Mouse (Mus musculus) erythroblast, adult 5-6 weeks (primary cell): ENCODE measurements around the gene Ifngr2. TPM values are rescaled to one million over a fixed set of nuclear protein-coding genes. Genes with fewer than 3 reads are reported as not detected.
A peak's percentile ranks its signal among the peaks of the same experiment; 100 is the strongest.

Experiments used
- ATAC-seq: replicated peaks from 2 replicates; pipeline ENCODE4 v1.8.0; 2016; ENCODE audit warnings: moderate number of reproducible peaks, mild to moderate bottlenecking, moderate TSS enrichment, inconsistent platforms; ENCODE audit not compliant: poor library complexity, low FRiP score, severe bottlenecking
- total RNA-seq, 2 experiments: library from RNA; stranded (forward) in 1 of 2; stranded (reverse) in 1 of 2; fragments of 150-400 nt in 1 of 2; fragments of 200-764, 138-1000 nt in 1 of 2; gene quantifications; 2 replicates each; pipeline versions ENCODE4 v1.2.3 to v1.2.4; 2015 to 2017; ENCODE audit warnings: low replicate concordance in 2 of 2

Ifngr2 gene
- total RNA-seq, 2 experiments from 2014 or later: 3.9 to 13.3 TPM

DNA sequence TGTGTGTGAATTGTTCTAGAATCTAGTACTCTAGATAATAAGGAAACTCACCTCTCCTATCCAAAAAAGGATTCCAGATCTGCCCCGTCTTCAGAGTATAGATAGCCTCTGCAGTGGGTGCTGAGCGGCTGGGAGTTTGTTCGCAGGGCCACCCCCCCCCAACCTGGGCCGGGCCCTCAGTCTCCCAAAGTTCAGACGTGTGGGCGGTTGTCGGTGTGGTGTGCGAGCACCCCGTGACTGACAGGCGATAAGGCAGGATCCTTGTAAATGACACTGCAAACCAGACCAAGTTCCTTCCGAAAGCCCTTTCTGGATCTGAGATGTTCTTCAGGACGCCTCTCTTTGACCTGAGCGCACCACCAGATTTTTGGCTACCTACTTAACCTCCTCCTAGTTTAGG, 12.4 kb upstream of the Ifngr2 start:
- ATAC-seq: peak; percentile 90

DNA sequence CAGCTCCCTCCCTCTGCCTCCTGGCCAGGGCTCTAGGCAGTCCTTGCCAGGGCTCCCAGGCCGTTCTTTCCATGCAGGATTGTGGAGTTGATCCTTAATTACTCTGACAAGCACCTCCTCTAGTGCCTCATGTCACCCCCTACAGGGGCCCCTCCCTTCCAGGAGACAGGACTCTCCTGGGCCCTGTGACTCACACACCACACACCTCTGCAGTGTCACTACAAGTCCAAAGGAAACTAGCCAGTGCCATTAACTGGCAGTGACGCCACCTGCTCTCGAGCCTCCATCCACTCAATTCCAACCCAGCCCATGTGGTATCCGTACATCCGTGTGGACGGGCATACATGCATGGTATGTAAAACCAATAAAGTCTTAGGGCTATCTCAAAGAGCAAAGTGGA, 12.0 kb upstream of the Ifngr2 start:
- ATAC-seq: no peak

DNA sequence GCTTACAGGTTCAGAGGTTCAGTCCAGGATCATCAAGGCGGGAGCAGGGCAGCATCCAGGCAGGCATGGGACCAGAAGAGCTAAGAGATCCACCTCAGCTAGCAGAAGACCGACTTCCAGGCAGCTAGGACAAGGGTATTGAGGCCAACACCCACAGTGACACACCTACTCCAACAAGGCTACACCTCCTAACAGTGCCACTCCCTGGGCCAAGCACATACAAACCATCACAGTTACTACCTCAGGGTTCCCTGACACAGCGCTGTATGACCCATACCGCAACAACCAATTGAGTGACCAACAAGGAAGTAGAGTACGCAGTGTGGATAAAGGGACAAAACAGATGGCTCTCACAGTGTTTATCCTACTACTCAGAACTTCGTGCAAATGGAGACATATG, 10.5 kb upstream of the Ifngr2 start:
- ATAC-seq: no peak

DNA sequence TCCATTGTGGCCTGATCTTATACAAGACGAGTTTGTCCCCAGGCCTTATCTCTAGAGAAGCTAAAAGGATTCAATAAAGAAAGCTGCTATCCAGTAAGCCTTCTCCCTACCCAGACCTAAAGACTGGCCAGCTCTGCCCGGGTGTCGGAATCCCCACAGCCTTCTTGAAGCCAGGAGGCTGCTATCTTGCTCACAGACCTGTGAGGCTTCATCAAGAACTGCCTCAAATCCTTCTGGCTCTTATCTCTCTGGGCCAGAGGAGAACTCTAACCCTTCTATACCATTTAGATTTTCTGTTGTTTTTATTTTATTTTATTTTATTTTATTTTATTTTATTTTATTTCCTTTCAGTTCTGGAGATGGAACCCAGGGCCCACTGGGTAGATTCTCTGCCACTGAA, 9.8 kb upstream of the Ifngr2 start:
- ATAC-seq: no peak

DNA sequence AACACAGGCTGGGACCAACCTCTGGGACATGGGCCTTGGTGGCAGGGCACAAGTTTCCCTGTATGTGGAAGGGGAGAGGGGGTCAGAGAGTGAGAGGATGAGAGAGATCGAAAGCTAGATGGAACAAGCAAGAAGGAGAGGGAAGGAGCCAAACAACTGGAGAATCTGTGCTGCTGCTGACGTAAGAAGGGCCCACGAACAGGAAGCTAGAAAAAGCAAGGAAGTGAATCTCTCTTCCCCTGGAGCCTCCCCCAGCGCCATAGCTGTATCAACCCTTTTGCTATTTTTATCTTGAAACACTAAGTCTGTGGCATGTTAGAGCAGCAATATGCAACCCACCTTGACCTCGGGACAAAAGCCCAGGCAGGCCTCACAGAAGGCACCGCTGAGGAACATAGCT, 8.8 kb upstream of the Ifngr2 start:
- no peak for ATAC-seq

DNA sequence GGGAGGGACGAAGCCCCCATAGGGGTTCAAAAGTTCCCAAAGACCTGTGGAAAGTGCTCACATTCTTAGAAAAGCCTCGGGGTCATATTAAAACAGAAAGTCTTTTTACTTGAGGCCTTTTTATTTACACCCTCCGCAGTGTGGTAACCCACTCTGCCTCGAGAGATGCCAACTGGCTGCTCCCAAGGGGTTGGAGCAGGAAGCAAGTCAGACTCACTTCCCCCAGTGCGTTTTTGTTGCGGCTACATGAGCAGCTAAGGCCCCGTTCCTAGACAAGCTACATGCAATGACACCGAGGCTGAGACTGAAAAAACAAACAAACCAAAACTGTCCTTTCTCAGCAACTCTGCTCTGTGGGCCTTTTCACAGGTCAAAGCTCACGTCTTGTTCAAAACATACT, 8.4 kb upstream of the Ifngr2 start:
- no peak for ATAC-seq

DNA sequence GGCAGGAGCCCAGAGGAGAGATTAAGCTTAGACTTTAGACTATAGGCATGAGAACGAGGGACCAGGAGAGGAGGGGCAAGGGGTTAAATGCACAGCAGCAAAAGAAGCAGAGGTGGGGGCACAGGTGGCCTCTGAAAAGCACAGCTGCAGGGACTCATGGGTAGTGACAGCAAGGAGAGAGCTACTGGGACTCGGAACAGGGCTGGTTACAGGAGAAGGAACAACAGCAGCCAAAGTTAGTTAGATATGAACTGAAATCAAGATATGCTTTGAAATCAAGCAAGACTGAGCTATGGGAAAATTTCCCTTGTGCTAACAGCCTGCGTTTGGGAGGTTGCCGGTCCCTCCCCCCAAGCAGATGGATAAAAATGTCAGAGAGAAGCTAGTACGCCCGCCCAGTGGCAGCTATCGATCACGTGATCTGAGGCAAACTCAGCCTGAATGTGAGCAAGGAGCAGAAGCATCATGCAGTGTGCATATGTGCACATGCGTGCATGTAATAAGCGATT, 5.2 kb upstream of the Ifngr2 start:
- ATAC-seq: no peak

DNA sequence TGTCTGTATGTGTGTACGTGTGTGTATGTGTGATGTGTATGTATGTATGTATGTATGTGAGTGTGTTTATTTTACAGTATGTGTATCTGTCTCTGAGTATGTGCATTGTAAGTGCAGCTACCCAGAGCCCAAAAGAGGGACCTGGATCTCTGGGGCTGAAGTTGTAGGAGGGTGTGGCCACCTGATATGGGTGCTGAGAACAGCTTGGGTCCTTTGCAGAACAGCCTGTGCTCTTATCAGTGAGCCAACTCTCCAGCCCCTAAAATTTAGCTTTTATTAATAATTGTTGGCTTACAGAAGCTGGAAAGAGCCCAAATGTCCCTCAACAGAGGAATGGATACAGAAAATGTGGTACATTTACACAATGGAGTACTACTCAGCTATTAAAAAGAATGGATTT, 3.3 kb upstream of the Ifngr2 start:
- no peak for ATAC-seq

DNA sequence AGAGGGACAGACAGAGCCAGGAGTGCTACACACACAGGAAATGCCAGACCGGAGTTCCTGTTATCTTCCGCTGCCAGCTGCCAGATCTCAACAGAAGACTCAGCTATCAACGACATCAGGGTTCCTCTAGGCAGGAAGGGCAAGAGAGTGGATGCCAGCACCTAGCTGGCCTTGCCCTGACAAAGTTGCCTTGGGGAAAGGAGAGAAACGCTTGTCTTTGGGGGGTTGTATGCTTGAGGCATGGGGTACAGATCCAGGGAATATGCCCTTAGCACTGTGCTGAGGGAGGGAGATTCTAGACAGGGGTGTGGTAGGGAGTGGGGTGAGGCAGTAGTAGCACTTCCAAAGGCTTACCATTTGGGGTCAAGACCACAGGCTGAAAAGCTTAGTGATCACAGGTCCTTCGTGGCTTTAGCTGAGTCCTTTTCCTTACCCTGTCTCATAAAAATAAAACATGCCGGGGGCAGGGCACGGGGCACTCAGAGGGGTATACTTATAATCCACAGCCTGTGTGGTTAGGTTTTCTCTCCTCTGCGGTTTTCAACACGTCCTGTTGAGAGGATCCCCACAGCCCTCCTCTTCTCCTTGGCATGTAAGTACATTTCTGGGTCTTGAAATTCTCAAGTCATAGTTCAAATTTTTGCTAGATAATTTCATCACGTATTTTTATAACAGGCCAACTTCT, 1.1 kb upstream of the Ifngr2 start:
- peak; percentile 87 for ATAC-seq

DNA sequence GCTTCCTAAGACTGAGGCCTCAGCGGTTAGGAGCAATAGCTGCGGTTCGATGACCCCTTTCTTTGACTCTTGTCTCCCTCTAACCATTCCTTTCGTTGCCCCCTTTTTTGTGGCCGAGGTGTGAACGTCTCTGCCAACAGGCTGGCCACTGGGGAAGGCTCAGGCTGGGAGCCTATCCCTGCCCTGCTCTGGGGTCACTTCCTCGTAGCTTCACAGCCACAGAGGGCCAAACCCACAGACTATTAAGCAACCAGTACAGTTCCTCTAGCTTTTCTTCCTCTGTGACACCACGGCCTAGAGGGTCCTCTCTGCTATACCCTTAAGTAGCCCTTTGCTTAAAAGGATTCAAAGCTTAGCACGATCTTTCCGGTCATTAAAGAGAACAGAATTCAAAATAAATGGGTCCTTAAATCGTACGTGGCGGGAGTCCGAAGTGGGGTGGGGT, 459 bp upstream of the Ifngr2 start:
- ATAC-seq: no peak

DNA sequence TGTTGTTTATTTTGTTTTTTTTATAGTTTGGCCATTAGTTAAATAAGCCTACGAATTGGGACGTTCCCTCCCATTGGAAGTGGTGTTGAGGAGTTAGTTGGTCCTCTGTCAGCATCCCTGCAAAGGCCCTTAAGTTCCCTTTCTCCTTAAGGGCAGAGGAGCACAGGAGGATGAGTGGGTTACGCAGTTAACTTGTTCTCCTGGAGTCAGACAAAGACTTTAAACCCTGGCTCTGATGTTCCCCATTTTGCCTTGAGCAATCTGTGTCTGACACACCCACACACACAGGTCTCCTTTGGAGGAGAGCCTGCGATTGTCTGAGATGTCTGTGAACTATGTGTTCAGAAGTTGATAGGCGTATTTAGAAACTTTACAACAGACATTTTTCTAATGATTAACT, 1.1 kb downstream of the Ifngr2 start:
- no peak for ATAC-seq

DNA sequence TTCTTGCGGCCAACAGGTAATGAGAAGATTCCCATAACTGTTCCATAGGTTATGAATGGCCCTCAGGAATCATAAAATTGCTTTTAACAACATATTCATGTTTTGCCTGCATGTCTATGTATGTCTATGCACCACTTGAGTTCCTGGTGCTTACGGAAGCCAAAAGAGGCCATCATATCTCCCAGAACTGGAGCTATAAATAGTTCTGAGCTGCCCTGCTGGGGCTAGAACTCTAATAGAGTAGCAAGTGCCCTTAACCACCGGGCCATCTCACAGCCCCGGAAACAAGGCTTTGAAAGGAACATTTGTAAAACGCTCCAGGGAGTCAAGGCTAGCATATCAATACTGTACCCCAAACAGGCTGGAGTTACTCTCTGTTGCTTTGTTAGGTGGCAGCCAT, 1.7 kb downstream of the Ifngr2 start:
- ATAC-seq: no peak

DNA sequence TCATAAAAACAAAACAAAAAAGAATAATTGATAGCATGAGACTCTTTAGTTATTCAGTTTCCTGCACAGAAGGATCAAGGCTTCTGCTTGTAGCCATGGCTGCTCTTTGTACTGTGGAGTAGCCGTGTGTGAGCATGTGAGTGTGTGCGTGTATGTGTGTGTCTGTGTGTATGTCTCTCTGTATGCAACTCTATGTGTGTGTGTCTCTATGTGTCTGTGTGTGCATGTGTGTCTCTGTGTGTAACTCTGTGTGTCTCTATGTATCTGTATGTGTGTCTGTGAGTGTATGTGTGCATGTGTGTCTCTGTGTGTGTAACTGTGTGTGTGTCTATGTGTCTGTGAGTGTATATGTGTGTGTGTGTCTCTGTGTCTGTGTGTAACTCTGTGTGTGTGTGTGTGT, 2.1 kb downstream of the Ifngr2 start:
- no peak for ATAC-seq

DNA sequence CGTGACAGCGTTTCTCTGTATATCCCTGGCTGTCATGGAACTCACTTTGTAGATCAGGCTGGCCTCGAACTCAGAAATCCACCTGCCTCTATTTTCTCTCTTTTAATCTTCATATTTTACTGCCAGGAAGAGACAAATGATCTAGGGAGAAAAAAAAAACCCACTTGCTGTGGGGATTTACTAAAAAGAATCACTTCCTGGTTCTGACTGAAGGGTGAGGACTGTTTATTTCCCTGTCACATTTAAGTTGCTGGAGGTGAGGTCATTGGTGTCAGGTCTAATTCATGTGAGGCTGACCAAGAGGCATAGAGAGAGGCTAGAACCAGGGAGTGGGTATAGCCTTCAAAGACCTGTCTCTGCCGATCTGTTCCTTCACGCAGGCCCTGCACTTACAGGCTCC, 2.7 kb downstream of the Ifngr2 start:
- ATAC-seq: no peak

DNA sequence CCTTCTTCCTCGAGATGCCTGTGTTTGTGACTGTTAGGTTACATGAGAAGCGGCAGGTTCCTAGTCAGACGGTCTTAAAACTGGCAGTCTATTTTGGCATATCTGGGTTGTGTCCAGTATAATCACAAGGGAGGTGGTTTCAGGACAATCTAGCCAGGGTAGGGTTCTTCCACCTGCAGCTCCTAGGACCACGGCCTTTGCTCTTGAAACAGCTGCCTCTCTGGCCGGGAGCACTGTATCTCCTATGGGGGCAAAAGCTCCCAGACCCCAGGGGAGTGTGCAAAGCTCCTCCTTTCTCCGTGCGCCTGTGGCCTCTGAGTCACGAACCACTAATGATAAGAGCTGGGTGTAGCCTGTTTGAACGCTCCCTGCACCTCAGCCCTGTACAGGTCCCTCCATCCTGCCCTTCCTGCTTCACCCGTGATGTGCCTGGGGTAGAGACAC, 4.2 kb downstream of the Ifngr2 start:
- ATAC-seq: peak; percentile 45; the same call in 1 of the 2 replicates

DNA sequence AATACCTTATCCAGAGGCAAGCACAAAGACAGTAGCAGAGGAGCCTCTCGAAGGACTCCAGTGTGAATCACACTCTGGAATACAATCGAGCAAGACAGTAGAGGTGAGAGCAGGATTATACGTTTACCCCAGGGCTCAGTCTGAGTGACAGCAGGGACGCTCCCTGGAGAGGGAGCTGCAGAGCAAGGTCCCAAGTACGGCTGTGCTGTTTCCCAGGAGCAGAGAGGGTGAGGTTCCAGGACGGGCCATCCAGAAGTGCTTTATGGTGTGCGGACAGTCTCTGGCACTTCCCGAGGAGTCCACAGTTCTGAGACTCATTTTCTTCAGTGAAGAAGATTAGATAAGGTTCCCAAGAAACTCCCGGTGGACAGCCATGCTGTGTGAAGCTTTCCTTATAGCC, 5.2 kb downstream of the Ifngr2 start:
- no peak for ATAC-seq

DNA sequence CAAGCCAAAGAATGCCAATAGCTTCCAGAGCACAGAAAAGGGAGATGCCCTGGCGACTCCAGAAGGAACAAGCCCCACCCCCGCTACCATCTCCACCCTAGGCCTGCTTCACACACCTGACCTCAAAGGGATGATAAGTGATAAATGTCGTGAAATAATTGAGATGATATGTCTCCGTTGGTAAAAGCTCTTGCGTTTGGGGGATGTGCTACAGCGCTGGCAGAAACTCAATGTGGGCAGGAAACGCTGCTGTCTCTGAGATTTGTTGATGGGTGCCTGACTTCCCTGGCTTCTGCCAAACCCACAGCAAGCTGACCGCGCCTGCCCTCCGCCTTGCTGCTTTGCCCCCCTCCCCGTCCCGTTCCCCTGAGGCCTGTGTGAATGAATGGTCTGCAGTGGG, 6.8 kb downstream of the Ifngr2 start:
- ATAC-seq: no peak

DNA sequence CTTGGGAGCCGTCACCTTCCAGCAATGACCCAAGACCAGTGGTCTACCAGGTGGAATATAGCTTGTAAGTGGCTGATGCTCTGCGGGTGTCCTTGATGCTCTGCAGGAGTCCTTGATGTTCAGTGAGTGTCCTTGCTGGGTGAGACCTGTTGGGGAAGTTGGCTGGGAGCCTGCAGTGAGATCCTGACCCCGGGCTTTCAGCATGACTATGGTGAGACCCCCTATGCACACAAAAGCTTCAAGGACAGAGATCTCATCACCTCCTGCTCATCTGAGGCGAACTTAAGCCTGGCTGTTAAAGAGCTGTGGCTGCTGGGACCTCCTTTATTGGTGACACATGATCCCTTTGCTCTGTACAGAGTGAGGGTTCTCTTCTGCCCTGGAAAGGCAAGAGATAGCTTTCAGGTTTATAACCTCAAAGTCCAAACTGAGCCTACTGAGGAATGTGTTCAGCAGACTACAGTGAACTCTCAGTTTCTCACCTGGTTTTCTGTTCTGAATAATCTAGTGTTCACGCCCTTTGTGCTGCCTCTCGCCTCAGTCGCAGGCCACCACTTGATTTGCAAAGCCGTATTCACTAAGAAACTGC, 8.2 kb downstream of the Ifngr2 start:
- ATAC-seq: no peak

DNA sequence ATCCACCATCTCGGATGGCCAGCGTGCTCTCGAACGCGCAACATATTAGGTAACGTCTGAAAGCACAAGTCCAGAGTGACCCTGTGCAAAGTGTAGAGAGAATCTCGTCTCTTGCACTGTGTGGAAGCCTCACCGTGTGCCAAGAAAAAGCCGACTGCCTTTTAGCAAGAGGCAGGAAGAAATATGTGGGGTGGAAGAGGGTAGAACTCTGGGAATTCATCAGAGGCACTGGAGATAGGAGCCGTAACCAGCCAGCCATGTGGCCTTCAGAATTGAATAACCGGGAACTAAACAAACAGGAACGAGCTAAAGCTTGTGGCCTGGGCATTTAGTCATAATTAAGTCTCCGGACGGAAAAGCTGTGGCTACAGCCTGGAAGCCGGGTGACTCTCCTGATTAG, 9.8 kb downstream of the Ifngr2 start:
- no peak for ATAC-seq

DNA sequence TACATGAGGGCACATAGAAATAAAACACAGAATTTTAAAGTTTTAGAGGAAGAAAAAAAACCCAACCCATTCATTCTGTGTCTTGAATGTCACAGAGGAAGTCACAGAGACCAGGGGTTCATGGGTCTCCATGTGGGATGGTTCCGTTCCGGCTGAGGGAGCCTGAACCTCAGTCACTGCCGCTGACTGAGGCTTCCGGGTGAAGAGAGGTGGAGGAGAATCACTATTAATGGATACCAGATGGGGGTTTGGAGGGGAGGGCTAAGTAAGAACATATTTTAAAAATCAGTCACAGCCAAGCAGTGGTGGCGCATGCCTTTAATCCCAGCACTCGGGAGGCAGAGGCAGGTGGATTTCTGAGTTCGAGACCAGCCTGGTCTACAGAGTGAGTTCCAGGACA, 10.3 kb downstream of the Ifngr2 start:
- no peak for ATAC-seq

DNA sequence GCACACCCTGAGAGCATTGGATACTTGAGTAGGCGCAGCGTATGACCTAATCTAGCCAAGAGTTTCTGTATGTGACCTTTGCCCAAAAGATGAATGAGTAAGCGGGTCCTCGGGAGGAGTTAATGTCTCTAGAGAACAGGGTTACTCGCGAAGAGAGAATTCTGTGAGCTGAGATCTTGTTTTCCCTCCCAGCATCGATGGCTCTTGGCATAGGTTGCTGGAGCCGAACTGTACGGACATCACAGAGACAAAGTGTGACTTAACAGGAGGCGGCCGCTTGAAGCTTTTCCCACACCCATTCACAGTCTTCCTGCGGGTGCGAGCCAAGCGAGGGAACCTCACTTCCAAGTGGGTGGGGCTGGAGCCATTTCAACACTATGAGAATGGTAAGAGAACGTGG, 10.8 kb downstream of the Ifngr2 start:
- ATAC-seq: no peak

DNA sequence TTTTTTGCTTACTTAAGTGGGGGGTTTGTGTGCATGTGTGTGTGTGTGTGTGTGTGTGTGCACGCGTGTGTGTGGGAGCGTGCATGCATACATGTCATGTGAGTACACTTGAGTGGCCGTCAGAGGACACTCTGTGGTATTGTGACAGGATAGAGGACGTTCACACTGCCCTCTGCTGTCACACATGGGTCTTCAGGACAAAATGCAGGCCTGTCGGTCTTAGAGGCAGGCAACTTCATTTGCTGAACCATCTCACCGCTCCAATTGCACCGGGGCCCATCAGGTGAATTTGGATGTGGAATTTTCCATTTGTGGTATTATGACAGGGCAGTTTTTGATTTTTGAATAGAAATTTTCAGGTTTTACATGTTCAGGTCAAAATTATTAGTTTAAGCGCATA, 14.2 kb downstream of the Ifngr2 start:
- ATAC-seq: peak; percentile 73; the same call in 1 of the 2 replicates
